Mouse (Mus musculus): ENCODE results near the gene Extl1.
"Not testable (repeated sequence)": the region's sequence is repeated elsewhere in the genome, so short reads cannot be mapped to it uniquely, and the experiment has no call there.

The Extl1 gene

GRCm38 (mm10) chr4:134383750-134384149, at the start of gene Extl1:
Gene Extl1 (minus strand): TSS chr4:134383850.
- DNase-seq (ENCODE audit: low read depth, low spot score), result not testable (repeated sequence)

DNA sequence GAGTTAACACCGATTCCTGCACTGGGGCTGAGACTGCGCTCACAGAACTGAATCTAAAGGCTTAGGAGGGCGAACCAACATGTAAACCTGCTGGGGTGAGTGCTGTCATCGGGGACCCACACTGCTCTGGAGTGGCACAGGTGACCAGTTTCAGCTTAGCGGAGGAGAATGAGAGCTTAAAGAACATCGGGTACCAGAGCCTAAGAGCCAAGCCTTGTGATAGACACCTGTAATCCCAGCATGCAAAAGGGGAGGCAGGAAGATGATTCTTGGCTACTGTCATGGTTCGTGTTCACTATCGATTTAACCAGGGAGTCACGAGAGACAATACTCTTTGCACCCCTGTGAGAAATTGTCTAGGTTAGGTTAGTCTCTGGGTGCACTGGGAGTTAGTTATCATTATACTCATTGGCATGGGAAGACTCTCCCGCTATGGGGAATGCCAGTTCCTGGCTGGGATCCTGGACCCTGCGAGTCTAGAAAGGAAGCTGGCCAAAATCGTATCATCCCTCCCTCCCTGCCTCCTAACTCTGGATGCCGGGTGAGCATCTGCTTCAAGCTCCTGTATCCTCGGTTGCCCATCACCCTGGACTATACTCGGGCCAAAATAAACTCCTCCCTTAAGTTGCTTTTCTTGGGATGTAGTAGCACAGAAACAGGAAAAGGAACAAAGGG, 49.2 kb upstream of the Extl1 start:
- peak; percentile 76 for DNase-seq (ENCODE audit: low read depth, low spot score)

- DNase-seq (ENCODE audit: low read depth, low spot score), result peak; percentile 98
These were observed 46.8 kb upstream of the Extl1 start for GRCm38 (mm10) chr4:134430381-134431004.

DNA sequence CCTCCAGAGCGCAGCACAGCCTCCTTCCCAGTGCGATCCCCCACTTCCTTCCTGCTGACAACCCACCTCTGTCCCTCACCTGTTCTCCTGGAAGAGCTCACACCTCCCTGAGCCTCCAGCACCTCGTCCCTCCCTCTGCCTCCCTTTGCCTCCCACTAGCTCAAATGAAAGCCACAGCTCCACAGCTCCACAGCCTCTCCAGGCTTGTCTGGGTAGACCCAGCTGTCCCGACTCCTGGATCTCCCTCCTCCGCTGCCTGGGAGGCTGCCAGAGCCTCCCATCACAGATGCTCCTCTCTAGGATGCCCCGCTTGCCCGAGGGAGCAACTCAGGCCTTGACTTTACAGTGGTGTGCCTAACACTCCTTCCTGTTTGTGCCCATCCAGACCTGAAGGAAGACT, 41.4 kb upstream of the Extl1 start:
- peak; percentile 75 for DNase-seq (ENCODE audit: low read depth, low spot score)

DNA sequence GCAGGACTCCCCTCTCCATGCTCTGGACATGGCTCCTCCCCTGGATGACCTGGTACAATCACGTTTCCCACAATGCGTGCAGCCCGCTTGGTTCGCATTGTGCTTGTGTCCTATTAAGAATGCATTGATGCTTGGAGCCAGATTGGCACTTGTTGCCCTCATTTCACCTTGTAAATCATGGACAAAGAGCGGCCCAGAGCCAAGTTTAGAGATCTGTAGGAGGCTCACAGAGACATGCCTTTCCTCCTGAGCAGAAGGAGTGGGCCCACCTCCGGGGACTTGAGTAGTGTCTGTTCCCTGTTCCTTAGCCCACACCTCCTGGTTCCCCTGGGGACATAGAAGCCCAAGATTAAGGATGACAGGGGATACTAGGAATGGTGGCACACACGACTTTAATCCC, 40.3 kb upstream of the Extl1 start:
- DNase-seq (ENCODE audit: low read depth, low spot score), result no peak

DNA sequence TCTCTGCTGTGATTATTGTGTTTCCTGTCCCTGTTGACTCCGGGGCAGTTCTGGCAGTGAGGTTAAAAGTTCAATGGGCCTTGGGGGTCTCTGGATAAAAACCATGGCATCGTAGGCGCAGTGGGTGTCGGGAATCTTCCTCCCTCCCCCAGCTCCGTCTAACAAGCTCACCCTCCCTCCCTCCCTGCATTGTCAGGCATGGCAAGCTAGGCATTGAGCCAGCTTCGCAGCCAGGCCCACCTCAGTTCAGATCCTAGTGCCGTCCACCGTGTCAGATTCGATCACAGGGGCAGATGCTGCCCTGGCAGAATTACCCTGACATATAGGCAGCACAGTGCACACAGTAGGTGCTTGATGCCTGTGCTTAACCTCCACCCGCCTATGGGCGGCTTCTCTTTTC, 38.3 kb upstream of the Extl1 start:
- DNase-seq (ENCODE audit: low read depth, low spot score), result no peak

DNA sequence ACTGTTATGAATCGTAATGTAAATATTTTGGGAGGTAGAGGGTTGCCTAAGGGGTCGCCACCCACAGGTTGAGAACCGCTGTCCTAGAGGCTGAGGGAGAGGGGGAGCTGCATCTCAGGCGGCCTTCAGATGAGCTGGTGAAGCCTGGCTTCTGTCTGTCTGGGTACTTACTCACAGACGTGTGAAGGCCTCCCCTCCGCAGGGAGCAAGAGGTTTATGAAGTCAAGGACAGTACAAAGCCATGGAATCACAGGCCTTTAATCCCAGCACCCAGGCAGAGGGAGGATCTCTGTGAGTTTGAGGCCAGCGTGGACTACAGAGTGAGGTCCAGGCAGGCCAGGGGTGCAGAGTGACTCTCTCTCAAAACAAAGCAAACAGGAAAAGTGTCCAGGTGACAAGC, 33.5 kb upstream of the Extl1 start:
- no peak for DNase-seq (ENCODE audit: low read depth, low spot score)

DNA sequence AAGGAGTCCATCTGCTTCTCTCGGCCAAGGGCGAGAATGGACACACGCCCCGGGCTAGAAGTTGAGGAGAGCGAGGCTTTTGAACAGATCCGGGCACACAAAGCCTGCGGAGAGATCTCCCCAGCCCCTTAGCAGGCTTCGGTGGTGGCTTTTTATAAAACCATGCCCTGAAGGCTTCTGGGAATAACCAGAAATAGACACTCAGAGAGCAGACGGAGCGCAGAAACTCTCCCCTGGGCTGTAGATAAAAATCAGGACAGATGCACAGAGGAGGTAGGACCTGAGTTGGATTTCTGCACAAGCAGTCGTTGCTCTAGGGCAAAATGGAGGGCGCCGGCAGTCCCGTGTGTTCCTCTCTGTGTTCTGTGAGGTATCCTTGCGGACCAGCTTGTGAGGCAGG, 33.0 kb upstream of the Extl1 start:
- peak; percentile 89 for DNase-seq (ENCODE audit: low read depth, low spot score)

- peak; percentile 82 for DNase-seq (ENCODE audit: low read depth, low spot score)
These were observed 32.5 kb upstream of the Extl1 start for GRCm38 (mm10) chr4:134416177-134416576.

- DNase-seq (ENCODE audit: low read depth, low spot score), result no peak
These were observed 25.6 kb upstream of the Extl1 start for GRCm38 (mm10) chr4:134409286-134409685.

DNA sequence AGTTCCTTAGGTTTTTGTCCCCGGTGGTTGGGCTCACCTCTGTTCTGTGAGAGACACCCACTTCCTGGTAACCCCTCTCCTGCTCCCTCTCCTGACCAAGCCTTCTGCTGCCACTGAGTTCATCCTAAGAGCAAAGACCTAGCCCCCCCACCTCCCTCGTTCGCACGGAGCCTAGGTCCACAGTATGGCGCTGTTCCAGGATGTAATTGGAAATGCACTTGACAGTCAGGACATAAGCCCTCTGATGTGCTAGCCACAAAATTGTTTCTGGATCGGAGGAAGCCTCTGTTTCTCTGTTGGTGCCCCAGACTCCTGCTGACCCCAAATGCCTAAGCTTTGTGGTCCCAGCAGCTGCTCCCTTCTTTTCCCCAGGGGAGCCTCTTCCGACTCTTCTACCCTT, 20.1 kb upstream of the Extl1 start:
- DNase-seq (ENCODE audit: low read depth, low spot score), result no peak

DNA sequence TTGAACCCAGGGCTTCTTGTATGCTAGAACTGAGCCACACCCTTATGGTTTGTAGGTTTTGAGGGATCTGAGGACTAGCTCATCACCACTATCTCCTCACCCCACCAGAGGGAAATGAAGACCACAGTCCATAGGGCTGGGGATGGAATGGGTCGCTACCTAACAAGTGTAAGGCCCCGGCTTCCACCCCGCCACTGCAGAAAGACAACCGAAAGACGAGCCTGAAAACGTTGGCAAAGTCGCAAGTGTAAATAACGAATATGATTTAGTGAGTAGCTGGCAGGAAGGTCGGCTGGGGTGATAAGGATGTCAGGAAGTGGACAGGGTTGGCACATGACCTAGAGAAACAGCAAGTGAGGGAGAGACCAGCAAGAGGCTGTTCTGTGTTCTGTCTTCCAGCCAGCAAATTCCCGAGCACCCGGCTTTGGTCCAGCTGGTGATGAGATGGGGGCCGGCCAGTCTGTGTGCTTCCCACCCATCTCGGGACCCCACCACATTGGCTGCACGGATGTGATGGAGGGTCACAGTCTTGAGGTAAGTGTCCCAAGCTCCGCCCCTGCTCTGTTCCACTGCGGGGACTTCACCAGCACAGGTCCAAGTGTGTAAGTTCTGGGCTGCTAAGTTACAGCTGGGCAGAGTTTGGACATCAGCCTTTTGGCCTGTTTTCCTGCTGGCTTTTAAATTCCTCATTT, 19.1 kb upstream of the Extl1 start:
- DNase-seq (ENCODE audit: low read depth, low spot score), result no peak

GRCm38 (mm10) chr4:134401856-134402570, 18.4 kb upstream of the Extl1 start:
- peak; percentile 62 for DNase-seq (ENCODE audit: low read depth, low spot score)

- peak; percentile 90 for DNase-seq (ENCODE audit: low read depth, low spot score)
These were observed 17.6 kb upstream of the Extl1 start for GRCm38 (mm10) chr4:134401181-134401661.

DNA sequence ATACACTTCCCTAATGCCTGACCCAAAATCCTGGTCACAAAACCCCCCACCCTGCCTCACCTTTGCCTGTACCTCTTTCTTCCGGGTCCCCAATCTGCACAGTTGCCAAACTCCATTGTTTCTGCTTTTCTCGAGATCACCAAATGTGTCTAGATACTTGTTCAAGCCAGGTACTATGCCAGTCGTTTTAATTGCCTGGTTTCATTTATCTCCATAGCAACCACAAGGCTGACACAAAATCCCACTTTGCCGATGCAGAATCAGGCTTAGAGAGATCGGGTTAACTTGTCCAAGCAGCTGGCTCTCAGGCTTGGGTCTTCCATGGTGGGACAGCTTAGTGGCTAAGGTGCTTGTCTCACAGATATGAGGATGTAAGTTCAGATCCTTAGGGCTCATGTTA, 16.6 kb upstream of the Extl1 start:
- peak; percentile 70 for DNase-seq (ENCODE audit: low read depth, low spot score)

GRCm38 (mm10) chr4:134397732-134398131, 14.1 kb upstream of the Extl1 start:
- no peak for DNase-seq (ENCODE audit: low read depth, low spot score)

DNA sequence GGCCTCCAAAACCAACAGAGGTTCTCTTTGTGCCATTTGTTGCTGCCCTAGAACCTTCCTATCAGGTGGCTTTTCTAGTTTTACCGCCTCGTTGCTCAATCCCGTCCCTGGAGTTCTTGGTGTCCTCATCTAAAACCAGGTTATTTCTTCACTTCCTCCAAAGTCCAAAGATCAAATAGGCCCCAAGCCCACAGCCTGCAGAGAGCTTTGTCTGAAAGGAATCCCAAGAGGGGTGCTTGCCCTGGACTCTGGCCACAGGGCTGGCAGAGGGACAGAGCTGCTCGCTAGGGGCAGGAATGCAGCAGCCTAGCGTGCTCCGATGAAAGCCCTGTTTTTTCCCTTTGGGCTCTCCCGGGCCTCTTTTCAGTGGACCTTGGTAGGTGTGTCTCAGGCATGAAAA, 13.5 kb upstream of the Extl1 start:
- DNase-seq (ENCODE audit: low read depth, low spot score), result no peak

DNA sequence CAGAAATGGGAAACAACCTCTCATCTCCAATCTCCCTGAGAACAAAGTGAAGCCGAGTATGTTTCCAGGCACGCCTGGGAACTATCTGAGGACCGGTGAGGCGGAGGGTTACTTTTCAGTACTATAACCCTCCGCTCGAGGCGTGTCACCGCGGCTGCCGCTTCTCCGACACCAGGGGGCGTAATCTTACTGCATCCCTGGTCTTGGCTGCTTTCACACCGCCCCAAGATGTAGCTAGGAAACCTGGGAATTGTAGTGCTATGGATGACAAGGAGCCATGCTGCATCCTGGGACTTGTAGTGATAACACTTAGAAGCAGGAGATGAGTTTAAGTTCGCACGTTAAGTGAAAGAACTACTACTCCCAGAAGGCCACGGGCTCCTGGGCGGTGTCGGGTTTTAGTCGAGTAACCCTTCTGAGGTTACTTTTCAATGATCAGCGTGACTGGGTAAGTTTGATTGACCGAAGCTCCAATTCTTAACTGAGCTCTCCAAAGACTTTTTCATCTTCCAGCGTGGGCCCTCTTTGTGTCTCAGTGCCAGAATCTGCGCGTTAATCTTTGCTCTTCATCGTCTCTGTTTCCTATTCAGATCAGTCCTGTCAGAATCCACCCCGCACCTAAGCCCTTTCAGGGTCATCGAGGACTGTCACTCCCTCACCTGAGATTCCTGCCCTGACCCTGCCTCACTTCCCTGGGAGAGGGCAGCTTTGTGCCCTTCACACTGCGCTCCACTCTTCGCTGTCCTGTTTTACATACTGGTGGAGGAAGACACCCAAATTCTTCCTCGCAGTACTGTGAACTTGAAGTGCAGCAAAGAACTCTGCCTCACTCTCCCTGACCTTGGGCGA, 12.6 kb upstream of the Extl1 start, which contains the start of gene Pafah2:
Gene Pafah2, plus strand, starts transcription at position 344 of the 849 bp plus-strand sequence.
- DNase-seq (ENCODE audit: low read depth, low spot score), result peak; percentile 100

- no peak for DNase-seq (ENCODE audit: low read depth, low spot score)
These were observed 11.5 kb upstream of the Extl1 start for GRCm38 (mm10) chr4:134395142-134395541.

DNA sequence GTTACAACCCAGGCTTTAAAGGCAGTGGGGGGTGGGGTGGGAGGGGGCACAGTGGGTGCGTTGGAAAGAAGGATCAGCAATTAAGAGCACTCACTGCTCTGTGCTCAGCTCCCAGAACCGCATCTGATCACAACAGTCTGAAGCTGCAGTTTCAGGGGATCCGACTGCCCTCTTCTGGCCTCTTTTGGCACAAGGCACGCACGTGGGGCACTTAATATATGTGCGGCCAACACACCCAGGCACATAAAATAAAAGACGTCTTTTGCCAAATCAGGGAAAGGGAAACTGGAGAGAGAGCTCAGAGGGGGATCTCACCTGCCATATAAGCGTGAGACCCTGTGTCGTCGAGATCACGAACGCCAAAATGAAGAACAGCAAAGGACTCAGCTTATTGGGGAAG, 9.4 kb upstream of the Extl1 start:
- peak; percentile 59 for DNase-seq (ENCODE audit: low read depth, low spot score)

DNA sequence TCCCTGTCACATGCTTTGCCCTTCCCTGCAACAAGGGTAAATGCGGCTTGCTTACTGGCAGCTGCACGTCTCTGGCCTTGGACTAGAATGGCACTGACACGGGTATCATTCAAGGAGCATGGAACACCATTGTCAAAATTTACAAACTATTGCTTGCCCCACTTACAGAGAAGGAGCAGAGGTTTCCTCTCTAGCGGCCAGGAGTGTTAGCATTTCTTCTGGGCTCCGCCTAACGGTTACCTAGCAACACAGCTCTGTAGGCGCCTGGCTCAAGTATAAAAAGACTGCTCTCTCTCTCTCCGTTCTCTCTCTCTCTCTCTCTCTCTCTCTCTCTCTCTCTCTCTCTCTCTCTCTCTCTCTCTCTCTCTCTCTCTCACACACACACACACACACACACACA, 8.9 kb upstream of the Extl1 start:
- DNase-seq (ENCODE audit: low read depth, low spot score), result peak; percentile 79
